Mouse (Mus musculus) heart, adult 18-20 months (tissue): ENCODE measurements at regions not wholly inside any gene's neighbourhood (a gene's known extent, or its start where the extent isn't known, plus 50 kb on each side); places are given as distances from the start of the nearest gene placed in this dataset.
"Not testable (repeated sequence)": the region's sequence is repeated elsewhere in the genome, so short reads cannot be mapped to it uniquely, and the experiment has no call there.

ENCODE experiments used
- DNase-seq, 2 experiments: peaks; one replicate each; pipeline ENCODE4 v3.0.0; 2021 to 2022; ENCODE audit warnings: mixed read lengths in 1 of 2

GRCm38 (mm10) chr13:97485886-97486285 lies 245.0 kb downstream of the Enc1 start:
- DNase-seq, result no peak

DNA sequence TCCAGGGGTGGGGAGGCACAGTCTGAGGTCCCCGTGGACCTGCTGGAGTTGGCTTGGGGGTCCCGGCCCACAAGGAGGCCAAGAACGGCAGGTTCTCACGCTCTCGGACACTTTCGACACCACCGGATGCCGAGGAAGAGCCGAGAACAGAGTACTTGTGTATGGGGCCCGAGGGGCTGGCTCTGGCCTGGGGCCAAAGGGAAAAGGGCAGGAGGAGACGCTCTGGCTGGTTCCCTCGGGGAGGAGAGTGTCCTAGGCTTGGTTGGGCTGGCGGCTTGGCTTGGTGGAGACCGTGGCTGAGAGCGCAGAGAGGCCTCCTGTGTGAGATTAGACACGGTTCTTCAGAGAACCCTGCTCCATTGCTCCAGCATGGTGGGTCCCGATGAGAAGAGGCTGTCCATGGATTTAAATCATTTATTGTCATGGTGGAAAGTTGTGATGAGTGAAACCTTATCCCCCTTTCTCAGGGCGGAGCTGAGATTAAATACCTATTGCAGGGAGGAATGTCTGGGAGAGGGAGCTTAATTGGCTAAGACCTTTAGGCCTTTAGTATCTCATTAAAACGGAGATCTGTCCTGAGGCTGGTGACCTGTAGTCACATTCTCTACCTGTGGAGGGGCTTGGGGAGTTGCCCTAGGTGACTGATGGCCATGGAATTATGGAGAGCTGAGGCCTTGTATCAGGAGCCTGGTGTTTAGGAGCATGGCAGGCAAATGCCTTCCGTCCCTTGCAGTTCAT lies 244.1 kb downstream of the Enc1 start:
- no peak for DNase-seq

- DNase-seq, result peak; percentile 63 to 66
These were observed 242.8 kb downstream of the Enc1 start for GRCm38 (mm10) chr13:97483681-97484080.

- DNase-seq, result no peak
These were observed 241.6 kb downstream of the Enc1 start for GRCm38 (mm10) chr13:97482439-97482946.

DNA sequence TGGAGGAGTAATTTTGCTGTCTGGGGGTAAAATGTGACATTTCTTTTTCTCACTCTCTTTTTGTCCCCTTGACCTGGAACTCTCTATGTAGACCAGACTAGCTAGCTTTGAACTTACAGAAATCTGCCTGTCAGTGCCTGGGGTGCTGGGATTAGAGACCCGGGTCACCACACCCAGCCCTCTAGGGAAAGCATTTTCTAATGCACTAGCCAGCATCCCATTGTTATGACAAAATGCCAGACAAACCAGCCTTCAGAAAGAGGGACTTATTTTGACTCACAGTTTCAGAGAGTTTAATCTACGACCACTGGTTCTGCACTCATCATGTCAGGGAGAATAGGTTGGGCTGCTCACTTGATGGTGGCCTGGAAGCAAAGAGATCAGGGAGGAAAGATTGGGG lies 240.4 kb downstream of the Enc1 start:
- DNase-seq, result no peak

DNA sequence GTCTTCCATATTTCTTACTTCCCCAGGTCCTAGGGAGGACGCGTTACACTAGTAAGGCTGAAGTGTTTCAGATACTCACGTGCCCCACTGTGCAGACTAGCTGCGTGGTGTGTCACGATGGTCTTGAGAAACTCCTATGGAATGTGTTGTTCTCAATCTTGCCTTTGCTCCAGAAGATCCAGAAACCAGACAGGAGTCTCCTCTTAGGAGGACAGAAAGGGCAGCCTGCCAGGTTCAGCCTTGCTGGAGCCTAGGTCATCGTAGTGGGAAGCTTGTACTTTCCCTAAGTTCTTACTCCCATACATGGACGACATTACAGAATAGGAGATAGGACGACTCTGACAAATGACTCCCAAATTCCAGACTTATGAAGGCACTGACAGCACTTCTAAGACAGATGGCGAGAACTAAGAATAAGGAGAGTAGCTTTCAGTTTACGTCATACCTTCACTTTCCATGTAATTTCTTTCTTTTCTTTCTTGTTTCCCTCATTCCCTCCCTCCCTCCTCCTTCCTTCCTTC lies 238.2 kb downstream of the Enc1 start:
- DNase-seq, result peak in 1 of 2 experiments; percentile 20

- no peak for DNase-seq
These were observed 233.1 kb downstream of the Enc1 start for GRCm38 (mm10) chr13:97473971-97474365.

DNA sequence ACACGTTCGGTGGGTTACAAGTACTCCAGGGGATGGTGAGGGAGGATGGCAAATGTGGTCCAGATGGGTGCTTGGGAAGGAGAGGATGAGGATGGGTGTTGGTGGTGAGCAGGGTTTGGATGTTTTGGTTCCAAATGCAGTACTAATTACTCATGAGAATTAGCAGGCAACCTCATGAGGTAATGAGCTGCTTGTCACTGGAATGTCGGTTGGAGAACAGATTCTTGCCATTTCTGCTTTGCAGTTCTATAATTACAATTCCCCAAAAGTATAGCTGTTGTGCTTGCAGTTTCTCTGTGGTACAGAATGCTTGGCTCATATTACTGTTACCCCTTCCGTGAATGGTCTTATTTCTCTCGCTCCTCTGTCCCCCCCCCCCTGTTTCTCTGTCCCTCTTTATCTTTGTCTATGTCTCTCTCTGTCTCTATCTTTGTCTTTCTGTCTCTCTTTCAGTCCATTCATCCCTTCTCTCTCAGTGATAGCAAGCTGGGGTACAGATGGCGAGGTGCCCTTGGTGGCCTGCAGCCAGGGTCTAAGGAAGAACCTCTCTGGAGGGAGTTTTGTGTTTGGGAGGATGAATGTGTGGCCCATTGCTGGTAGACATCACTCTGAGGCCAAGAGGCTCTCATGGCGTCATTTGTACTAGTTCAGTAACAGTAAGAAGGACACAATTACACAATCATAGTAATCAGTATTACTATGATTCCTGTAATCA lies 232.5 kb downstream of the Enc1 start:
- no peak for DNase-seq

DNA sequence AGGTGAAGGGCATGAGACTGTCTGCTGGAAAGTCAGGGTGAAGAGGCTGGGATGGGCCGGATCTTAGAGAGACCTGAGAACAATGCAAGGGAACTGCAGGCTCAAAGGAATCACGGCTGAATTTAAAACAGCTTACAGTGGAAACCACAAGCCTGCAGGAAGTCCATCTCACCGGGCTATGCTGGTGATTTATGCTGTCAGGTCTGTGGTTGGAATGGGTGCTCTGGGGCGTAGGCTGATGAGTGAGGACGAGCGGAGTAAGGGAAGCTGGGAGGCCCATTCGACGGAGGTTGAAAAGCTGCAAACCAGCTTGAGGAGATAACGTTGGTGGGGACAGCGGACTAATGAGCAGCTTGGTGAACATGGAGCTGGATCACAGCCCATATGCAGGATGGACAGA lies 229.1 kb downstream of the Enc1 start:
- DNase-seq, result no peak

- no peak for DNase-seq
These were observed 228.1 kb downstream of the Enc1 start for GRCm38 (mm10) chr13:97468874-97469593.

- DNase-seq, result not testable (repeated sequence)
These were observed 225.7 kb downstream of the Enc1 start for GRCm38 (mm10) chr13:97466585-97466984.

DNA sequence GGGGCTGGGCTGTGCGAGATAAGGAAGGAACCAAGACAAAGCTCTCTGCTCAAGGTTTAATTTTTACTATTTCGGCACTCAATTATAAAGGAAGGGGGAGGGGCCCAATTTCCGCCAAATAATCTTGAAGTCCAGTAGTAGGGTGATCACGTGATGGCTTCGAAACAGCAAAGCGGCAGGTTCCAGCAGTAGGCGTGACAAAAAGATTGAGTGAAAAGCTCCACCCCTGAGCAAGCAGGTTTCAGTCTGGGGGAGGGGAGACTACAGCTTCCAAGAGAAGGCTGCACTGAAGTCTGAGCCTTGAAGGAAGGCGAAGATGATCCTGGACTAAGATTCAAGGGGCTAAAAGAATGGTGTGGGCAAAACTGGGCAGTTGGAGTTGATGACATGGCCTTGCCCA lies 222.9 kb downstream of the Enc1 start:
- DNase-seq, result no peak

- no peak for DNase-seq
These were observed 222.0 kb downstream of the Enc1 start for GRCm38 (mm10) chr13:97462884-97463235.

DNA sequence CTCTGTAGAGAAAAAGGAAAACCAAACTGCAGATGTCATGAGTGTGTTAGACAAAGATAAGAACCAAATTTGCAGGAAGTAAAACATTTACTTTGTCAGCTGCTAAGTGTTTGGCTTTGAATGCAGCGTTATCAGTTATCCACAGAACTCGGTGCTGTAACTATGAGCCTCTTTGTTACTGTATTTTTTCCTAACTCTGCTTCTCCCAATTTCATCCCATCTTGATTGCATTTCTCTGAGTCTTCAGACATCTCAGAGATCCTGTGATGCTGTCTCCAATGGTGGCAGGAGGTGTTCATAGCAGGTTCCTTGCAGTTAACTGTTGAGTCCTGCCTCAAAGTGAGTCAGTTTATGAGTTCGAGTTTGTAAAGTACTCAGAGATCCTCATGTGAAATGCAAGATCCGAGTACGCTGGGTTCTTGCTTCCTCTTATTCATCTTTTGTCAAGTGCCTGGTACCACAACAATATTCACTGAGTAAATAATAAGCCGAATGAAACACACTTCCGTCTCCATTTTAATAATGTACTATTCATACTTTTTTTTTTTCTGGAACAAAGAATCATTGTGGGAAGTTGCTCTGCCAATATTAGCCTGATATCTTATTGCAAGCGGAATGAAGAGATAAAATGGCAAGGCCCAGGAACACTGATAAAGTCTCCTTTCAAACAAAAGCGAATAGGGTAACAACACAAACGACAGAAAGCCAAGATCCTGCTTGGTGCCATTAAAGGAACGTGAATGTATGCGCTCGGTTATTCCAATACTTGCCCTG lies 221.4 kb downstream of the Enc1 start:
- no peak for DNase-seq

DNA sequence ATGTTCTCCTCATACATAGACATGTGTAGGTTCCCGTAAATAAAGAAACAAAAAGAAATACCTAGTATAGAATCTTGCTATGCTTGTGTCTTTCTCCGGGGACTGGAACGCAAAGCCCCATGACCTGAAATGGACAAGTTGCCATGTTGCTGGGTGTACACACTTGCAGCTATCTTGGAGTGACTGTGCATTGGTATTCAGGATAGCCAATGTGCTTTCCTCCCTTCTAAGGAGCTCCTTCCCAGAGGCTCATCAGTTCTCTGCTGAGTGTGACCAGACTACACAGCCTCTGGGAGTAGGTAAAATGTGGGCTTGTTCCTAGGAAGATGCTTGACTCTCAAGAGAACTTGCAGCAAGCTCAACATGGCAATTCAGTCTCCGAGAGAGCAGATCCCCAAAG lies 220.3 kb downstream of the Enc1 start:
- no peak for DNase-seq

GRCm38 (mm10) chr13:97459106-97459505 lies 218.2 kb downstream of the Enc1 start:
- no peak for DNase-seq

DNA sequence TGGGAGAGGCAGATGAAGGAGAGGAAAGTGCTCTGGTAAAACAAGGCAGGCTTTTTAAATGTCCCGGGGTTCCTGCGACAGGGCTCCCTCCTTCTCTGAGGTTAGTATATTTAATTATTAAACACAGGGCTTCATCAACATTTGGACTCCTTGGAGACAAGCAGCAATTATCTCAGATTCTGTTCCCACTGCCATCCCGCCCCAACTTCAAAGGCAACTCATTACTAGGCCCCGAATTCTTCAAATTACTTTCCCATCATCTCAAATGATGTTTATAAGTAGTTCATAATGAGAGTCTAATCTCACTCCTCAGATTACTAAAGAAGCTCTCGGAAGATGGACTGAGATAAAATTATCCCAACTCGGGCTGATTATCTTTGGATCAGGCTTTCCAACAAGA lies 215.1 kb downstream of the Enc1 start:
- DNase-seq, result no peak

DNA sequence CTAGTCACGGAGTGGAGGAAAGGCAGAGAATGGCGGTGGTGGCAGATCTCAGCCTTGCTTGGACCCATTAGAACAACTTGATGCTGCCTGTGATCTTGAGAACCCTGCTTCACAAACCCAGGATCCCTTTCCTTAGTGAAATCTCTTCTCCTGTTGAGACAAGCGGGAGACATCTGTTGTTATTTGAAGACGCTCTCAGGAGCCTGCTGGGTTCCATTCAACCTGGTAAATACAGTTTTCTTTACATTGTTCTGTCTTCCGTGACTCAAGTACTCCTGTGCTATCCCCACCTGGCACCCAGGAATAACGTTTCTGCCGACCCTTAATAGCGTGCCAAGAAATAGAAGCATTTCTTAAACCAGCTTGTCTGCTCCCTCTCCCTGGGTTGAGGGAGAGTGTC lies 213.8 kb downstream of the Enc1 start:
- DNase-seq, result no peak

DNA sequence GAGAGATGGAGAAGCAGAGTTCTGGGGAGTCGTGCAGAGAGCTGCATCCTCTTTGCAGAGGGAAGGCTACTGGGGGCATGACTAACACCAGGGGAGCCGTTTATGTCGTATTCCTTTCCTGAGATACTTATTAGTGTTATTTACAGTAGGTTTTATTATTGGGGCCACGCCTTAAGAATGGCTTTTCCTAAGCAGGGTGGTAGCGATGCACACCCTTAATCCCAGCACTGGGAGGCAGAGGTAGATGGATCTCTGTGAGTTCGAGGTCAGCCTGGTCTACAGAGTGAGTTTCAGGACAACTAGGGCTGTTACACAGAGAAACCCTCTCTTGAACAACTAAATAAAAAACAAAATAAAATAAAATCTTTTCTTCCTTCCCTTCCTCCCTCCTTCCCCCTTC lies 212.6 kb downstream of the Enc1 start:
- no peak for DNase-seq

GRCm38 (mm10) chr13:97453090-97453430 lies 212.2 kb downstream of the Enc1 start:
- no peak for DNase-seq

GRCm38 (mm10) chr13:97452386-97453089 lies 211.6 kb downstream of the Enc1 start:
- DNase-seq, result no peak

DNA sequence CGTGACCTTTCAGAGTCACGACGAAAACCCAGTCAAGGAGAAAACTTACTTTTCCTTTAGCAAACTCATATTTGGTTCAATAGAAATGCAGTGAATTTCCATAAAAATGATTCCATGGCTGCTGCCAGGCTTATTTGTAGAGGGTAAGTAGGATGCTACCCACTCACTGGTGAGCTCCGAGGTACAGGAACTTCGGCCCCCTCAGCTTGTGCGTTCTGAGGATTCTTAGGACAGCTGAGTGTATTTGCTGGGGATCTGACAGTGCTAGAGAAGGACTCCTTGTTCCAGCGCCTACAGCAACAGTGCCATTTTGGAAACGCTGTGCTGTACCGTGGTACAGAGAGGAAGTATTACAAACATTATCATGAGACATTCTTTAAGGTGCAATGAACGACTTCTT lies 210.4 kb downstream of the Enc1 start:
- no peak for DNase-seq
